Mouse (Mus musculus) lung, adult 18-20 months (tissue): ENCODE measurements at regions not wholly inside any gene's neighbourhood (a gene's known extent, or its start where the extent isn't known, plus 50 kb on each side); places are given as distances from the start of the nearest gene placed in this dataset.
"Not testable (repeated sequence)": the region's sequence is repeated elsewhere in the genome, so short reads cannot be mapped to it uniquely, and the experiment has no call there.

Experiments used
- DNase-seq, 2 experiments: peaks; one replicate each; pipeline ENCODE4 v3.0.0; 2022; ENCODE audit warnings: mixed read lengths in 2 of 2

DNA sequence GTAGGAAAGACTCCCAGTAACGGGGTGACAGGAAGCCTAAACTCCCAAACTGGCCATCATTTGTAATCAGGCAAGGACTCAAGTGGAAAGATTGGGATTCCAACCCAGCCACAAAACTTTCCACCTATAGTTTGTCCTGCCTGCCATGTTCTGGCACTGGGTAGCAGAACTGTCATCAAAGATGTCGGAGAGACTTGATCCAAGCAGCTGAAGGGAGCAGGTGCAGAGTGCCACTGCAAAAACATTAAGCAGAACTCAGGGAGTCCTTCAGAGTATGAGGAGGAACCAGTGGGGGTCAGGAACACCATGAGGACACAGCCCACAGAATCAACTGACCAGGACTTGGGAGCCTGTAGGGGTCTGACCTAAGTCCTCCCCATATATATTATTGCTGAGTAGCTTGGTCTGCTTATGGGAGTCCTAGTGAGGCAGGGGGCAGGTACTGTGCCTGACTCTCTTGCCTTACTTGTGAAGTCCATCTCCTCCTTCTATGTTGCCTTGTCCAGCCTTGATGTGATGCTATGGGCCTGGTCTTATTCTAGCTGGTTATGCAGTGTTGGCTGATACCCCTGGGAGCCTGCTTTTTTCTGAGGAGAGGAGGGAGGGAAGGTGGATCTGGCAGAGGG is 323.5 kb downstream of the Arl4a start:
- DNase-seq: no peak

DNA sequence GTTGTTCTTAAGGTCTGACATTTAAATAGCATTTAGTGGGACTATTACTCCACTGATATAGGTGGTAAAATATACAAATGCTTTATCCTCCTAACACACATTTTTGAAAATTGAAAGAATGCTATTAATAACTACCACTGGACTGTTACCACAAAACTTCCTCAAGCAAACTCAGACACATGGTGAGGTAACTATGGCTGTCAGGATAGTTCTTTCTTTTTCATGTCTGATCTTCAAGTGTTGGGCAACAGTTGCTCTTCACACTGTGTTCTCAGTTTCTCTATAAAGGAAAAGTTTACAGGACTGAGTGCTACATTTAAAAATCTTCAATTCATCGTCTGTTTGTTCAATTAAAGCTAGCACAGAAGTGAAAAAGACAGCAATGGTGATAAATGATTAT is 326.0 kb downstream of the Arl4a start:
- no peak for DNase-seq

DNA sequence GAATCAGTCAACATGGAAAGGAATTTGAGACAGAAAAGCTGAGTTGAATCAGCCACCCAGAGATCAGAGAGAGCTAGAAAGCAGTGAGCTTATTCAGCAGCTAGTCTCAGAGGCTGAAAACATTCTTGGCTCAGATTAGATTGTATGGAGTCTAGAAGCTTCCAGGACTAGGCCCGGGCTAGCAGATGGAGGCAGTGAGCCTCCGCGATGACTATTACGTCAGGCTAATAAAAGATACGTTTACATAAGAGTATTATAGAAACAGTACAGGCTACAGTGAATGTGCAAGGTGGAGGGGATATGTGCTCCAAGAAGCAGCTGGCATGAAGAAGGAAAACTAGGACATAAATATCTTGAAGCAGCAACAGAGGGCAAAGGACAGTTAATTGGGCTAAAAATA is 328.0 kb downstream of the Arl4a start:
- DNase-seq: no peak

DNA sequence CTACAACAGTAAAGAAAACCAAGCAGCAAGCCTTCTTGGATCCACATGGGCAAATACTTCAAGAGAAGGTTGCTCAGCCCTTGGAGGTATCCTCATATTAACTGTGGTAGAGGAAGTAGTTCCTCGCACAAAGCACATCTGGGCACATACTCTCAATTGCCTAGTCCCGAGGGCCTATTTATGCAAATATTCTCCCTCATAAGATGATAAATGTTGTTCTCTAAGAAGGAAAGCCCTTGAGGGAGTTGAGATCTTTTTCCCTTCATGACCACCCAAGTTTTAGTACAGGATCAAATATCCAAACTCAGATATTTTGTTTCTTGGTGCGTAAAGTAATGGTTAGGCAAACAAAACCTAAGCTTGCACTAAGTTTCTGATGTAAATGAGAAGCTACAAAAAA is 340.6 kb downstream of the Arl4a start:
- no peak for DNase-seq

DNA sequence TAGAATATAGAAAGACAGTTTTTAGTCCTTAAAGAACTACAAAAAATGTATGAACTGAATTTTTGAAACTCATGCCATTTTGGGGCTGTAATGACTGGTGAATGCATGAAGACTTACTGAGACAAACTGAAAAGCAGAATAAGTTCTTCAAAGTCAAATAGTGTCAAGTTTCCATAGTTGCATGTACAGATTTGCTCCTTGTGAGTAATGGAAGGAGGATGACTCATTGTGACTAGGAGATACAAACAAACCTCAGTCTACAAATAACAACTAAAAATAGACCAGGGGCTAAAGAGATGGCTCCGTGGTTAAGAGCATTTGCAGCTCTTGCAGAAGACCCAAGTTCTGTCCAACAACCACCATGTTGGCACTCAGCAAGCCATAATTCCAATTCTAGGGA is 342.5 kb downstream of the Arl4a start:
- no peak for DNase-seq

DNA sequence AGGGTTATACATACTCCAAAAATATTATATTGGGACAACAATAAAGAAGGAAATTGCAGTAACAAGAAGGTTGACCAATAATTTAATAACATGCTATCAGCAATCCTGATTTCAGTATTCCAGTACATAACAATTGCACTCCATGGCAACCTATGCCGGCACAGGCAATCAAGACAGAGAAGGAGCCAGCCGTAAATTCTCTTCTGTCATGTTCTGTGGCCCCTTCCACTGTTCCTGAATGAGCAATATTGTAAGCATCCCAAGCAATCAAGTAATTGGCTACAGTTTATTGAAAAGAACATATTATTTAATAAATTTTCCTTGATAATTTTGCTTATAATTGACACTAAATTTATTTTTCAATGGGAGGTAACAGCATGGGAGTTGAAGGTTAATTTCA is 345.8 kb downstream of the Arl4a start:
- DNase-seq: no peak

DNA sequence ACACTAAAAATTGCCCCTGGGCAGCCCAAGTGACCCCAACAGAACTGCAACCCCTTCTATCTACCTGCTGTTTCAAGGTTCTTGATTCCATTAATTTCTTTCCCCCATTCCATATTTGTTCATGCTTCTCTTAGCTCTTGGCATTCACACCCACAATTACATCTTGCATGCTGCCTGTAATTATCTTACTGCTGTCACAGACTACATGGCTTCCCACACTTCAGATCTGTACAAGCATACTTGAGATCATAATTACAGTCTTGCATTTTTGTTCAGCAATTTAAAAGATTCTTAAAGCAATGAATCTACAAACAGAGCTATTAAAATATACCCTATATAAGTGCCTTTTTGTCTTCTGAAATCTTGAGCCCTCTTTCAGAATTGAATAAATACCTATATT is 352.4 kb downstream of the Arl4a start:
- no peak for DNase-seq

DNA sequence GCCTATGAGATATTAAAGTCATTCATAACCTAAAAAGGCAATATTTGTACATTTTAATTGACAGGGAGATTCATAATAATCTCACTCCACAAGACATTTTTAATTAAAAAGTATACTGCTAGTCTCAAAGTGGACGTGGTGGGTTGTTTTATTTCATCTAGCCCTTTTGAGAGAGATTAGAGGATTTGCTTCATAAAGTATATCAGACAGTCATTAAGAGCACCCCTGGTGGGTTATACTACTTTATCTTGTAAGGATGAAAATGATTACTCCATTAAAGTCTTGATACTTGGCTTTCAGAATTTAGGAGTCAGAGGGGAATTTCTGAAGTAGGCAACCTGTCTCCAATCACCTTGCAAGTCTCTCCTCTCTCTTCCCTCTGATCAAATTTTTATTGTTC is 355.7 kb downstream of the Arl4a start:
- DNase-seq: no peak

DNA sequence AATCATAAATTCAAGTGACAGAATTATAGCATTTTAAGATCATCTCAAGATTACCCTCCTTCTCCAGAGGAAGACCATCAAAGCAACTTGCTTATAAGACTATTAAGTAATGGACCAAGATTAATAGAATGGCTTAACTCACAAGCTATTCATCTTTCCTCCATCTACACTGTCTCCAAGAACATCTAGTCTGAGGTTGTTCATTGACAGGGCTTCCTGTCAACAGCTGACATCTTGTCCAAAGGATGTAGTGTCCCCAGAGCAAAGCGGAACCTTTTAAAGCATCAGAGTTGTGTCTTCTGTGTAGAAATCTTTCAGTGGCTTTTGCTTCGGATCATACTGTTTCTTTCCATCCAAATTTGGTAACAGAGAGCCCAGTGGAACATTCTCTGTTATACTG is 362.2 kb downstream of the Arl4a start:
- DNase-seq: no peak

GRCm38 (mm10) chr12:39667701-39668100 is 370.1 kb downstream of the Arl4a start:
- DNase-seq: no peak

DNA sequence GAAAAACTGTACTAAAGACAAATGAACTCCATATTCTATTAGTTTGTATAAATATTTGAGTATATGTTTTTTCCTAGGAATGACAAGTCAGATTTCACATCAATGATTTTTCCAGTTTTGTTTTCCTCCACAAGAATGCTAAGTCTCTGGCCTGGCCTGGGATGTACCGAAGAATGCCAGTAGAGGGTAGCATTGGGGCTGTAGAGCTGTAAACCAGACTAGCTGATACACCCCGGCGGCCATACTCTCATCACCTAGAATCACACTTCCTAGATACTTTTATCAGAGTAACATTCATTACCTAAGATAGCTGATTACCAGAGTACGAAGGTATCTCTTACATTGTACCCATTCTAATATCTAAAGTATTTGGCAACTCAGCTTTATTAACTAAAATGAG is 372.4 kb downstream of the Arl4a start:
- peak; percentile 39 to 46 for DNase-seq

- no peak for DNase-seq
Observed at GRCm38 (mm10) chr12:39660420-39660819, 377.4 kb downstream of the Arl4a start.

GRCm38 (mm10) chr12:39656606-39657005 is 381.2 kb downstream of the Arl4a start:
- no peak for DNase-seq

DNA sequence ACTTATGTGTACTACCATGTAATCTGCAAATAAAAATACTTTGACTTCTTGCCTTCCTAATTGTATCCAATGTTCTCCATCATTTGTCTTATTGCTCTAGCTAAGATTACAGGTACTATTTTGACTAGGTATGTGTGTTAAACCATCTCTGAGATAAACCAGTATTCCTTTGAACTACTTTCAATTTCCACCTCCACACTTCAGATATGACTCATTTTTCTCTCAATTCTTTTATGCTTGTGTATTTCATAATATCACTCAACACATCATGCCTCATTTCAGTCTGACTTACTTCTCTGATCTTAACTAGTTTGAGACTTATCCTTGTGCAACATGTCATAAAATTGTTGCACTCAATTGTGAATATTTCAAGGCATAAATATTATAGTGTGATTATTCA is 388.9 kb downstream of the Arl4a start:
- DNase-seq: no peak

DNA sequence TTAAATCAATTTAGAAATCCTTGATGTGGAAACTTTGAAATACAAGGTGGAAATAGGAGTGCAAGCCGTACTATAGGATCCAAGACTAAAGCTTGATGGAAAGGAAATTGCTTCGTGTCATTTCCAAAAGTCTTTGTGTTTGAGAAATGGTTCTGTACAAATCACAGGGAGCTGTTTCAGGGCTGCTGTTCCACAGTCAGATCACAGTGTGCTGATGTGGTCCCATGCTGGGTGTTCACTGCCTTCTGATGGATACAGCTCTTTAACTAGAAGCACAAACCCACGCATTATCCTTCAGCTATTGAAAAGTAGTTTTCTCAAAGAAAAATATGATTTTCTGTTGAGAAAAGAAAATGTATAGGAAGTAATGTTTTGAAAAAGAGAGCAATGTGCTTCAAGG is 391.3 kb downstream of the Arl4a start:
- DNase-seq: no peak

DNA sequence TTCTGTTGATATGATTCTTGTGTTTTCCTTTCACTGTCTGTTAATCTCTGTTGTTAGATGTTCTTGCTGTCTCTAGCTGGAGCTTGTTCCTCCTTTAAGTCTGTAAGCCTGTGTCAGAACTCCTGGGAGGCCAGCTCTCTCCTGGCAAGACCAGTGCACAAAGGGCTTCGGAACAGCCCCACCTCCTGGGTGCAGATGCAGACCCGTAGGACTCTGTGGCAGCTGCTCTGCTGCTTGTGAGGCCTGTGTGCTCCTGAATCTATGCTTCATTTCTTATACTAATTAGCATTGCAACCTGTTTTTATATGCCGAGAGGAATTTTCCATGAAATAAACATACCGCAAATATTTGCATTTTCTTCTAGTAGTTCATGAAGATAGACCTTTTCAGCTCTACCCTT is 392.2 kb downstream of the Arl4a start:
- no peak for DNase-seq

DNA sequence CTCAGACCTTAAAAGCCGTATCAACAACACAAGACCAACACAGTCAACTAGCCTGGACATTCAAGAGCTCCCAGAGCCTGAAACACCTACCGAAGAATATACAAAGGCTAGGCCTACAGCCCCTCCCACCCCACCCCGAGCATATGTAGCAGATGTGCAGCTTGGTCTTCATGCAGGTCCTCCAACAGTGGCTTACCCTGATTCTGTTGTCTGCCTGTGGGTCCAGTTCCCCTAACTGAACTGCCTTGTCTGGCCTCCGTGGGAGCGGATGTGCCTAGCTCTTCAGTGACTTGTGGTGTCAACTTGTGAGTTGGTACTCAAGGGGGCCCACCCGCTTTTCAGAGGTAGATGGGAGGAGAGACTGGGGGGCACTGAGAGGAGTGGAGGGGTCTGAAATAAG is 398.6 kb downstream of the Arl4a start:
- DNase-seq: no peak

DNA sequence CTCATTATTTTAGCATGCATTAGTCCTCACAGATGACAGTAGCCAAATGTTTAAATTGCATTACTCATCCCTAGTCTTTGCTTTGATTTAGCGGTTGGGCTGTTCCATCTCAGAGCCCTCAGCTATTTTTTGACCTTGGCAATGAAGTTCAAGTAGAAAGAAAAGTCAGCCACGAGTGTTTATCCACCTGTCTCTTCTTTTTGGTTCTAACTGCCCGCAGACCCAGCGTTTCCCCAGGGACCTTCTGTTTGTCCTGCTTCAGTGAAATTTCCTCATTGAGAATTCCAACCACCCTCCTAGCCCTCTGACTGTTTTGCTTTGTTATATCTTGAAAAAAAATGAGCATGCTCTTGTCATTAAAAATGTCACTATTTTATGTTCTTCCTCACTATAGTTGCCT is 403.5 kb downstream of the Arl4a start:
- no peak for DNase-seq

GRCm38 (mm10) chr12:39621266-39621665 is 416.6 kb downstream of the Arl4a start:
- DNase-seq: no peak

- DNase-seq: no peak
Observed at GRCm38 (mm10) chr12:39605289-39605688, 432.5 kb downstream of the Arl4a start.

DNA sequence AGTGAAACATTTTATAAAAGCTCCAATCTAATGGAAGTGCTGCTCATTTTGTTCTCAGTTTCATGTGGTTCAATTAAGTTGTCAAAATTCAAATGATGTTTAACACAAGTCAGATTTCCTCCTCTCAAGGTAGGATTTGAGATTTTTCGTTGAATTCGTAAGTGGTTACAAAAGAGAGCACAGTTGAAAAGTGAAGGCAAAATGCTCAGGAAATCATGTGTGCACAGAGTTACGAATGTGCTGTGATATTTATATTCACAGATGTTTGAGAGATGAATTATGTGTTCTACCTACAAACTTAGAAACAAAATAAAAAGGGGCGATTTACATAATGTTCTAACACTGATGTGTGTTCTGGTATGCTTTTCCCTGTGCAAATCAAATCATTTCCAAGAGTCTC is 433.1 kb downstream of the Arl4a start:
- DNase-seq: no peak

GRCm38 (mm10) chr12:39594726-39595125 is 443.1 kb downstream of the Arl4a start:
- no peak for DNase-seq

DNA sequence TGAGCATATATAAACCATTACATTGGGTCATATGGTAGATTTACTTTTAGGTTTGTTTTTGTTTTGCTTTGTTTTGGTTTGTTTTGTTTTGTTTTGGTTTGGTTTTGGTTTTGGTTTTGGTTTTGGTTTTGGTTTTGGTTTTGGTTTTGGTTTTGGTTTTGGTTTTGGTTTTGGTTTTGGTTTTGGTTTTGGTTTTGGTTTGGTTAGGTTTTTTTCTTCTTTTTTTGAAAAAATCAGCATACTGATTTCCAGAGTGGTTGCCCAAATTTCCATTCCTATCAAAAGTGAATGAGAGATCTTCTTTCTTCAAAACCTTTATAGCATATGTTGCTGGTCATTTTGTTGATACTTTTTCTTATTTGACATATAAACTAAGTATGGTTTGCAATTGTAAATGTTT is 444.0 kb downstream of the Arl4a start:
- not testable (repeated sequence) for DNase-seq

- DNase-seq: no peak
Observed at GRCm38 (mm10) chr12:39587204-39587909, 450.5 kb downstream of the Arl4a start.

GRCm38 (mm10) chr12:39586163-39586562 is 451.7 kb downstream of the Arl4a start:
- DNase-seq: no peak
